Mouse (Mus musculus): ENCODE measurements around the gene Gad1.

GRCm38 (mm10) chr2:70509021-70509632 lies 43.7 kb upstream of the Gad1 start:
- TF ChIP-seq CTCF (IDR thresholded peaks at IDR 0.05; ENCODE audit: low read depth, low read length) (peak; percentile 41), POLR2A (IDR thresholded peaks at IDR 0.05; ENCODE audit: insufficient read depth, low read length) (no peak), EP300 (IDR thresholded peaks at IDR 0.05; ENCODE audit: insufficient read depth, low read depth, low read length) (no peak)
